ENCODE assay signal across 9 mouse cellular contexts in genomic region chr6:128295876-128296749, GRCm38 (mm10). TPM values are rescaled to one million over a fixed set of nuclear protein-coding genes. Genes with fewer than 3 reads are reported as not detected.
A peak's percentile ranks its signal among the peaks of the same experiment; 100 is the strongest.
DNase-seq lines count a peak whose midpoint lies in the region; ATAC-seq lines count a peak whose summit lies in the region.
"Had no signal": no experiment of that assay in that cellular context is flagged by ENCODE, and none has a peak within 500 bp of the region (broad histone marks: within the 10 kb centered on the region; RNA-seq: fewer than 3 reads in every experiment).

No protein-coding gene starts in this region.

- no peaks in the 10 kb centered on the region for H3K36me3 ChIP-seq in neural tube, embryonic 14.5 days (ENCODE audit: control insufficient read depth, insufficient read depth, low read length)
- no peaks in the 10 kb centered on the region for H3K36me3 ChIP-seq in heart, embryonic 15.5 days

- H3K27ac ChIP-seq in neural tube, embryonic 14.5 days (ENCODE audit: low read depth, low read length): no peak overlapping the region
- H3K27ac ChIP-seq in heart, embryonic 15.5 days: peak overlapping the region; percentile 56

- peak; percentile 47 for ATAC-seq in neural tube, embryonic 14.5 days (ENCODE audit: low read depth)
- peak; percentile 42; the same call in 1 of the 2 replicates for ATAC-seq in heart, embryonic 15.5 days (replicated peaks; ENCODE audit: insufficient number of reproducible peaks, insufficient read depth, low FRiP score, low read depth)
- ATAC-seq in megakaryocyte progenitor cell, adult 5-6 weeks (replicated peaks; ENCODE audit: poor library complexity): no peak
- ATAC-seq: Patski had no signal

- no peak for DNase-seq in neural tube, embryonic 10.5 days (ENCODE audit: extremely low spot score, low spot score)
- DNase-seq in cerebellum, postnatal 36 days: peak; percentile 80 to 90
- DNase-seq in kidney, postnatal 14 days: peak; percentile 85
- peak; percentile 78 to 87 for DNase-seq in lung, postnatal 4 days
- no peak for DNase-seq in spleen, adult 18-20 months

- no peak overlapping the region for H3K4me2 ChIP-seq in neural tube, embryonic 14.5 days (ENCODE audit: low read depth, low read length)
- H3K4me2 ChIP-seq in heart, embryonic 15.5 days: peak overlapping the region; percentile 17; the same call in 1 of the 2 replicates

- H3K9ac ChIP-seq in neural tube, embryonic 14.5 days (replicated peaks; ENCODE audit: low read depth, low read length): no peak overlapping the region
- H3K9ac ChIP-seq in heart, embryonic 15.5 days: no peak overlapping the region

- H3K27me3 ChIP-seq in neural tube, embryonic 14.5 days (ENCODE audit: control insufficient read depth, insufficient read depth, low read length): peaks cover 28% of the 10 kb centered on the region
- H3K27me3 ChIP-seq in heart, embryonic 15.5 days: peaks cover 15% of the 10 kb centered on the region
- H3K27me3 ChIP-seq: Patski had no signal

- no peak overlapping the region for H3K4me3 ChIP-seq in neural tube, embryonic 14.5 days (ENCODE audit: low read depth, low read length)
- no peak overlapping the region for H3K4me3 ChIP-seq in heart, embryonic 15.5 days

- H3K9me3 ChIP-seq in neural tube, embryonic 14.5 days (ENCODE audit: control insufficient read depth, low read length): no peaks in the 10 kb centered on the region
- no peaks in the 10 kb centered on the region for H3K9me3 ChIP-seq in heart, embryonic 15.5 days (replicated peaks)

- WGBS in neural tube, embryonic 14.5 days: 34% methylated on average over 6 of the region's 6 CpGs
- 24% methylated on average over 6 of the region's 6 CpGs for WGBS in heart, embryonic 15.5 days

- peaks cover 11% of the 10 kb centered on the region for H3K4me1 ChIP-seq in neural tube, embryonic 14.5 days (ENCODE audit: control insufficient read depth, insufficient read depth, low read length)
- peaks cover 30% of the 10 kb centered on the region for H3K4me1 ChIP-seq in heart, embryonic 15.5 days (replicated peaks)

RNA-seq across cellular contexts. Expression of gene Tead4, which starts 4.5 kb away (rescaled TPM):
- 0.24 and 0.57 TPM in 2 replicates for polyA plus RNA-seq in neural tube, embryonic 14.5 days (2014; fragmentation: Nextera tagmentation; extraction: Ambion mirVana)
- 2.3 and 2.7 TPM in 2 replicates for polyA plus RNA-seq in heart, embryonic 15.5 days (2015; fragmentation: Nextera tagmentation; extraction: Ambion mirVana)
- not detected in 2 replicates for total RNA-seq in megakaryocyte progenitor cell, adult 5-6 weeks (2015)
- not detected in 2 replicates for total RNA-seq in megakaryocyte progenitor cell, adult 5-6 weeks (2017)

RNA-seq across cellular contexts. Expression of gene Tulp3, which starts 59.5 kb away (rescaled TPM):
- polyA plus RNA-seq in neural tube, embryonic 14.5 days (2014; fragmentation: Nextera tagmentation; extraction: Ambion mirVana): 17.7 and 22.4 TPM in 2 replicates
- 9.0 and 13.3 TPM in 2 replicates for polyA plus RNA-seq in heart, embryonic 15.5 days (2015; fragmentation: Nextera tagmentation; extraction: Ambion mirVana)
- 0.12 and 1.3 TPM in 2 replicates for total RNA-seq in megakaryocyte progenitor cell, adult 5-6 weeks (2015)
- total RNA-seq in megakaryocyte progenitor cell, adult 5-6 weeks (2017): 0.20 and 0.29 TPM in 2 replicates

Comparison
In these comparisons a context has a peak if more than half of its experiments do, and no peak if none do; other contexts are left out.
1. DNase-seq: peak in cerebellum, postnatal 36 days (2 of 2), kidney, postnatal 14 days (single experiment) and lung, postnatal 4 days (2 of 2); none in neural tube, embryonic 10.5 days (single experiment) and spleen, adult 18-20 months (0 of 2).